8 mouse cellular contexts compared by ENCODE assay signal in genomic region chr7:120834426-120834825, GRCm38 (mm10). TPM values are rescaled to one million over a fixed set of nuclear protein-coding genes. Genes with fewer than 3 reads are reported as not detected.
A peak's percentile ranks its signal among the peaks of the same experiment; 100 is the strongest.
DNase-seq lines count a peak whose midpoint lies in the region; ATAC-seq lines count a peak whose summit lies in the region.

No protein-coding gene starts in this region.

- no peaks in the 10 kb centered on the region for H3K9me3 ChIP-seq in kidney, embryonic 16.5 days (ENCODE audit: low read length)
- H3K9me3 ChIP-seq in midbrain, embryonic 16.5 days (replicated peaks; ENCODE audit: control insufficient read depth, low read length, poor library complexity, severe bottlenecking), result no peaks in the 10 kb centered on the region

- H3K4me2 ChIP-seq in kidney, embryonic 16.5 days (replicated peaks; ENCODE audit: low read depth, low read length), result peak overlapping the region; percentile 65
- peak overlapping the region; percentile 55 for H3K4me2 ChIP-seq in midbrain, embryonic 16.5 days (ENCODE audit: low read length)

- DNase-seq in kidney, postnatal 14 days, result no peak
- peak; percentile 69 for DNase-seq in c-Kit-positive CD71-positive TER-119-positive erythroid progenitor cells, embryonic 14.5 days (ENCODE audit: low spot score)
- no peak for DNase-seq in left cerebral cortex, postnatal 4 days
- DNase-seq in layer of hippocampus, adult 8-10 months (ENCODE audit: low spot score in 2 of 2), result no peak
- DNase-seq in layer of hippocampus, postnatal 14 days (ENCODE audit: low spot score in 2 of 2), result no peak

- peak overlapping the region; percentile 74 for H3K4me3 ChIP-seq in kidney, embryonic 16.5 days (ENCODE audit: low read length)
- H3K4me3 ChIP-seq in midbrain, embryonic 16.5 days (ENCODE audit: low read depth, low read length), result peak overlapping the region; percentile 68

- intact Hi-C loops in left cerebral cortex, postnatal 4 days (cut with DNase I), result loop anchor here (2.0 kb wide), 1 partner anchor 82 kb away; the partner anchor contains the start of gene Polr3e

- no peaks in the 10 kb centered on the region for H3K27me3 ChIP-seq in kidney, embryonic 16.5 days (ENCODE audit: insufficient read depth, low read length)
- H3K27me3 ChIP-seq in midbrain, embryonic 16.5 days (ENCODE audit: control insufficient read depth, insufficient read depth, low read depth, low read length), result peaks cover 3% of the 10 kb centered on the region

- H3K4me1 ChIP-seq in kidney, embryonic 16.5 days (ENCODE audit: insufficient read depth, low read length), result peaks cover 19% of the 10 kb centered on the region; the same call in 1 of the 2 replicates
- peaks cover 11% of the 10 kb centered on the region for H3K4me1 ChIP-seq in midbrain, embryonic 16.5 days (ENCODE audit: control insufficient read depth, insufficient read depth, low read length)

- H3K27ac ChIP-seq in kidney, embryonic 16.5 days (ENCODE audit: low read length), result peak overlapping the region; percentile 77; the same call in 1 of the 2 replicates
- peak overlapping the region; percentile 91 for H3K27ac ChIP-seq in midbrain, embryonic 16.5 days (ENCODE audit: low read length)

- ATAC-seq in kidney, embryonic 16.5 days (ENCODE audit: low FRiP score, low TSS enrichment), result no peak
- peak; percentile 27 for ATAC-seq in inflammation-experienced regulatory T-cells, adult 6 months
- ATAC-seq in midbrain, embryonic 16.5 days, result no peak

- WGBS in kidney, embryonic 16.5 days, result 48% methylated on average over 6 of the region's 6 CpGs
- WGBS in midbrain, embryonic 16.5 days, result 36% methylated on average over 6 of the region's 6 CpGs

- H3K36me3 ChIP-seq in kidney, embryonic 16.5 days (ENCODE audit: insufficient read depth, low read length), result no peaks in the 10 kb centered on the region
- H3K36me3 ChIP-seq in midbrain, embryonic 16.5 days (ENCODE audit: control insufficient read depth, insufficient read depth, low read length), result no peaks in the 10 kb centered on the region

- H3K9ac ChIP-seq in kidney, embryonic 16.5 days (replicated peaks; ENCODE audit: low read length), result peak overlapping the region; percentile 65
- H3K9ac ChIP-seq in midbrain, embryonic 16.5 days (ENCODE audit: low read depth, low read length), result peak overlapping the region; percentile 18; the same call in 1 of the 2 replicates

RNA-seq across cellular contexts. Expression of gene Eef2k, which starts 8.2 kb away (rescaled TPM):
- 27.9 and 31.1 TPM in 2 replicates for polyA plus RNA-seq in kidney, embryonic 16.5 days (2015; fragmentation: Nextera tagmentation; extraction: Ambion mirVana)
- polyA plus RNA-seq in inflammation-experienced regulatory T-cells, adult 6 months (2017; shearing (Covaris generic)), result 1 to 10 TPM in 2 of 3 experiments, under 1 TPM in 1; 0.73 to 2.7 (median 2.2) TPM
- 33.5 and 35.4 TPM in 2 replicates for polyA plus RNA-seq in midbrain, embryonic 16.5 days (2015; fragmentation: Nextera tagmentation; extraction: Ambion mirVana)
- 10 to 100 TPM; 74.3 to 74.6 TPM for total RNA-seq in left cerebral cortex, postnatal 4 days (2021)
- 10 to 100 TPM; 28.4 to 35.9 (median 32.0) TPM for total RNA-seq in layer of hippocampus, adult 8-10 months (2022)
- total RNA-seq in layer of hippocampus, postnatal 14 days (2021), result 10 to 100 TPM; 35.5 to 38.1 TPM

RNA-seq across cellular contexts. Expression of gene Gm5737, which starts 22.3 kb away (rescaled TPM):
- not detected in 2 replicates for polyA plus RNA-seq in kidney, embryonic 16.5 days (2015; fragmentation: Nextera tagmentation; extraction: Ambion mirVana)
- polyA plus RNA-seq in inflammation-experienced regulatory T-cells, adult 6 months (2017; shearing (Covaris generic)), result not detected
- polyA plus RNA-seq in midbrain, embryonic 16.5 days (2015; fragmentation: Nextera tagmentation; extraction: Ambion mirVana), result 0.14 TPM in 1 of 2 replicates, not detected in the other
- total RNA-seq in left cerebral cortex, postnatal 4 days (2021), result under 1 TPM; 0.28 to 0.40 TPM
- under 1 TPM in 1 of 4 experiments, not detected in 3; 0.33 TPM for total RNA-seq in layer of hippocampus, adult 8-10 months (2022)
- not detected for total RNA-seq in layer of hippocampus, postnatal 14 days (2021)
